Mouse (Mus musculus): Measurements from ENCODE around the gene Rnf207.

The Rnf207 gene

GRCm38 (mm10) chr4:152328691-152329090 lies 9.9 kb upstream of the Rnf207 start:
- no peak for DNase-seq

- DNase-seq = no peak
These were observed 7.8 kb upstream of the Rnf207 start for GRCm38 (mm10) chr4:152326543-152326942.

- DNase-seq = peak; percentile 97
These were observed 7.0 kb upstream of the Rnf207 start, which contains the start of gene Rpl22 for GRCm38 (mm10) chr4:152325574-152326411. Gene Rpl22 (plus strand): TSS chr4:152325742.

- no peak for DNase-seq
These were observed 6.1 kb upstream of the Rnf207 start for GRCm38 (mm10) chr4:152324641-152325562.

- DNase-seq = peak; percentile 64
These were observed 2.7 kb upstream of the Rnf207 start for GRCm38 (mm10) chr4:152321464-152321863.

GRCm38 (mm10) chr4:152317631-152318033 lies 1.2 kb downstream of the Rnf207 start:
- no peak for DNase-seq

- no peak for DNase-seq
These were observed 3.1 kb downstream of the Rnf207 start for GRCm38 (mm10) chr4:152315498-152316213.

GRCm38 (mm10) chr4:152313934-152314333 lies 4.9 kb downstream of the Rnf207 start:
- peak; percentile 44 for DNase-seq

GRCm38 (mm10) chr4:152313211-152313632 lies 5.6 kb downstream of the Rnf207 start:
- no peak for DNase-seq

- no peak for DNase-seq
These were observed 6.6 kb downstream of the Rnf207 start for GRCm38 (mm10) chr4:152312186-152312585.

- no peak for DNase-seq
These were observed 11.3 kb downstream of the Rnf207 start for GRCm38 (mm10) chr4:152307542-152307941.

- DNase-seq = no peak
These were observed 12.8 kb downstream of the Rnf207 start for GRCm38 (mm10) chr4:152305991-152306390.

GRCm38 (mm10) chr4:152304685-152305084 lies 14.1 kb downstream of the Rnf207 start:
- DNase-seq = no peak

- peak; percentile 81 for DNase-seq
These were observed 15.6 kb downstream of the Rnf207 start for GRCm38 (mm10) chr4:152303172-152303571.

- peak; percentile 72 for DNase-seq
These were observed 16.8 kb downstream of the Rnf207 start for GRCm38 (mm10) chr4:152302012-152302411.

GRCm38 (mm10) chr4:152300375-152300774 lies 18.4 kb downstream of the Rnf207 start:
- DNase-seq = no peak

- no peak for DNase-seq
These were observed 20.0 kb downstream of the Rnf207 start for GRCm38 (mm10) chr4:152298836-152299235.

- peak; percentile 99 for DNase-seq
These were observed 21.6 kb downstream of the Rnf207 start, which contains the start of gene Icmt for GRCm38 (mm10) chr4:152296874-152297861. Gene Icmt (plus strand): TSS chr4:152297227.

GRCm38 (mm10) chr4:152296371-152296770 lies 22.4 kb downstream of the Rnf207 start:
- no peak for DNase-seq

GRCm38 (mm10) chr4:152295916-152296315 lies 22.9 kb downstream of the Rnf207 start:
- DNase-seq = no peak

GRCm38 (mm10) chr4:152294188-152294929 lies 24.4 kb downstream of the Rnf207 start:
- DNase-seq = peak; percentile 49

Measured in kidney, adult 9 months (tissue).